Mouse (Mus musculus): ENCODE measurements around the gene Pex11g.

DNA sequence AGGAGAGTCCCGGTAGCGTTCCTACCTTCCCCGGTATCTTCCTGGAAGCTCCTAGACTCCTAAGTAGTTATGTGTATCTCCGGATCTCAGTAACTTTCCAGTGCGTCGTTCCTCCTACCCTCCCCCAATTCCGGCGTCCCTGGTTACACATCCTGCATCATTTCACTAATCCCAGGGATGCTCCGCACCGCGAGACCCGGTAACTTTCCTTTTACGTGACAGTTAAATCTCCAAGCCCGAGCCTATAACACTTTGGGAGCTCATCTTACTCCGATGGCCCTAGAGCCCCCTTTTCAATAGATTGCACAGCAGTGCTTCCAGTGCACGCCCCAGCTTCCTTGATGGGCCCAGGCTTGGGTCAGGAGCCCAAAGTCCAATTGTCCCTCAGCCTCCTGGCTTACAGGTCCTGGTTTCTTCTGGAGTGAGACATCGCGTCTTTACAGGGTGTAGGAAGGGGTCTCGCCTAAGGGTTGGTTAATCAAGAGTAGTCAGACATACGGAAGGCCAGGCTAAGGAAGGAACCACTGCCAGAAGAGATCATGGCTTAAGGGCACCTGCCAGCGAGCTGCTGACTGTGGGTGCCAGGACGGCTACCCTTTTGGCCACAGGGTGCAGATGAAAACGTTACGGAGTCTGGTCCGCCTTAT is 48.4 kb upstream of the Pex11g start:
- TF ChIP-seq EP300 (IDR thresholded peaks at IDR 0.05; ENCODE audit: insufficient read depth, low read depth, low read length) (no peak), CTCF (IDR thresholded peaks at IDR 0.05; ENCODE audit: low read depth, low read length) (no peak)
